Mouse (Mus musculus) inflammation-experienced regulatory T-cells, adult 6 months (primary cell): Measurements from ENCODE around the gene Gm14440. TPM values are rescaled to one million over a fixed set of nuclear protein-coding genes. Genes with fewer than 3 reads are reported as not detected.
"Not testable (repeated sequence)": the region's sequence is repeated elsewhere in the genome, so short reads cannot be mapped to it uniquely, and the experiment has no call there.

Source experiments
- ATAC-seq: one replicate; pipeline ENCODE4 v1.8.0; 2017
- polyA plus RNA-seq, 3 experiments: library from polyadenylated mRNA; unstranded; fragments of 100-300 nt; shearing (Covaris generic); gene quantifications; one replicate each; pipeline ENCODE4 v1.2.1; 2017

The Gm14440 gene
- 10 to 100 TPM in 1 of 3 experiments, 1 to 10 TPM in 1, not detected in 1; 1.2 to 11.2 TPM for polyA plus RNA-seq

DNA sequence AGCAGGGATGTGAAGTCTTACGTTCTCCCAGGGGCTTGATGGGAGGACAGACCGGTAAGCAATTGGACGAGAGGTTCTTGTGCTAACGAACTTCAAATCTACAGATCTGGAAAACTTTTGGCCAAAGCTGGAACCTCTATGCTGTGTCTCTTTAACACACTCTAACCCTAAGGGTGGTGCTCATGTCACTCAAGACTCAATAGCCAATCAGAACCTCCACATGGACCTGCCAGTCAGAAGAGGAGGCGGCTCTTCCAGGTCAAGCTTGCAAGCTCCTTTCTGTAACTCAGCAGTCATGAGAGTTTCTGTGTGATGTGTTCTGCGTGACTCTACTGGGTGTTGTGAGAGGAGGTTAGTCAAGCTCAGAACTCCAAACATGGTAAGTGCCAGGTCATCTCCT, at the start of gene Gm14440:
TSS of gene Gm14440 (plus strand) at position 301 of the 400 bp plus-strand sequence.
- ATAC-seq: not testable (repeated sequence)

Other genes with a start within 250 kb of the Gm14440 start
- not detected for gene Gm14393, start 207.3 kb upstream of the Gm14440 start, polyA plus RNA-seq
- 1 to 10 TPM; 3.7 to 6.6 (median 4.9) TPM for gene Gm14399, start 133.1 kb upstream of the Gm14440 start, polyA plus RNA-seq
- gene Gm14443, start 99.3 kb upstream of the Gm14440 start, polyA plus RNA-seq: under 1 TPM in 1 of 3 experiments, not detected in 2; 0.15 TPM
- gene Gm14391, start 68.2 kb upstream of the Gm14440 start, polyA plus RNA-seq: 1 to 10 TPM; 2.1 to 6.8 (median 5.9) TPM
- 10 to 100 TPM in 1 of 3 experiments, 1 to 10 TPM in 2; 9.7 to 15.0 (median 9.8) TPM for gene Gm4631, start 63.1 kb downstream of the Gm14440 start, polyA plus RNA-seq
- gene Zfp968, start 97.3 kb downstream of the Gm14440 start, polyA plus RNA-seq: 1 to 10 TPM; 2.5 to 3.4 (median 3.2) TPM
- 10 to 100 TPM; 20.7 to 27.7 (median 21.4) TPM for gene Gm4724, start 160.7 kb downstream of the Gm14440 start, polyA plus RNA-seq
- gene Zfp965, start 194.9 kb downstream of the Gm14440 start, polyA plus RNA-seq: 10 to 100 TPM in 1 of 3 experiments, 1 to 10 TPM in 2; 8.6 to 11.3 (median 8.8) TPM